Mouse (Mus musculus): ENCODE measurements around the gene Ccdc144b.

Ccdc144b gene

GRCm38 (mm10) chr3:36053447-36053846, at the start of gene Ccdc144b:
Ccdc144b (minus strand) TSS chr3:36053547.
- DNase-seq (ENCODE audit: low spot score in 2 of 2): no peak

- DNase-seq (ENCODE audit: low spot score in 2 of 2): no peak
Observed at GRCm38 (mm10) chr3:36095371-36095770, 42.0 kb upstream of the Ccdc144b start.

GRCm38 (mm10) chr3:36087591-36087990, 34.2 kb upstream of the Ccdc144b start:
- DNase-seq (ENCODE audit: low spot score in 2 of 2): no peak

GRCm38 (mm10) chr3:36085394-36085793, 32.0 kb upstream of the Ccdc144b start:
- DNase-seq (ENCODE audit: low spot score in 2 of 2): no peak

- DNase-seq (ENCODE audit: low spot score in 2 of 2): no peak
Observed at GRCm38 (mm10) chr3:36083381-36083780, 30.0 kb upstream of the Ccdc144b start.

- no peak for DNase-seq (ENCODE audit: low spot score in 2 of 2)
Observed at GRCm38 (mm10) chr3:36082843-36083242, 29.5 kb upstream of the Ccdc144b start.

GRCm38 (mm10) chr3:36080741-36081140, 27.4 kb upstream of the Ccdc144b start:
- no peak for DNase-seq (ENCODE audit: low spot score in 2 of 2)

GRCm38 (mm10) chr3:36079886-36080285, 26.5 kb upstream of the Ccdc144b start:
- no peak for DNase-seq (ENCODE audit: low spot score in 2 of 2)

- no peak for DNase-seq (ENCODE audit: low spot score in 2 of 2)
Observed at GRCm38 (mm10) chr3:36077386-36077785, 24.0 kb upstream of the Ccdc144b start.

GRCm38 (mm10) chr3:36075466-36075865, 22.1 kb upstream of the Ccdc144b start:
- DNase-seq (ENCODE audit: low spot score in 2 of 2): no peak

GRCm38 (mm10) chr3:36074231-36074630, 20.9 kb upstream of the Ccdc144b start:
- DNase-seq (ENCODE audit: low spot score in 2 of 2): no peak

GRCm38 (mm10) chr3:36071047-36071446, 17.7 kb upstream of the Ccdc144b start:
- no peak for DNase-seq (ENCODE audit: low spot score in 2 of 2)

- no peak for DNase-seq (ENCODE audit: low spot score in 2 of 2)
Observed at GRCm38 (mm10) chr3:36070436-36070835, 17.1 kb upstream of the Ccdc144b start.

- DNase-seq (ENCODE audit: low spot score in 2 of 2): no peak
Observed at GRCm38 (mm10) chr3:36067731-36068130, 14.4 kb upstream of the Ccdc144b start.

GRCm38 (mm10) chr3:36065843-36066651, 12.7 kb upstream of the Ccdc144b start, which contains the start of gene Acad9:
Acad9 (plus strand) TSS chr3:36065979.
- DNase-seq (ENCODE audit: low spot score in 2 of 2): peak; percentile 95 to 96

GRCm38 (mm10) chr3:36065166-36065565, 11.8 kb upstream of the Ccdc144b start:
- no peak for DNase-seq (ENCODE audit: low spot score in 2 of 2)

GRCm38 (mm10) chr3:36064592-36065061, 11.3 kb upstream of the Ccdc144b start:
- no peak for DNase-seq (ENCODE audit: low spot score in 2 of 2)

- DNase-seq (ENCODE audit: low spot score in 2 of 2): no peak
Observed at GRCm38 (mm10) chr3:36060096-36060850, 6.9 kb upstream of the Ccdc144b start.

- no peak for DNase-seq (ENCODE audit: low spot score in 2 of 2)
Observed at GRCm38 (mm10) chr3:36049106-36049505, 4.2 kb downstream of the Ccdc144b start.

- DNase-seq (ENCODE audit: low spot score in 2 of 2): no peak
Observed at GRCm38 (mm10) chr3:36045086-36045485, 8.3 kb downstream of the Ccdc144b start.

- DNase-seq (ENCODE audit: low spot score in 2 of 2): no peak
Observed at GRCm38 (mm10) chr3:36044520-36044919, 8.8 kb downstream of the Ccdc144b start.

GRCm38 (mm10) chr3:36031740-36032510, 21.4 kb downstream of the Ccdc144b start:
- no peak for DNase-seq (ENCODE audit: low spot score in 2 of 2)
